Mouse (Mus musculus): ENCODE measurements at regions not wholly inside any gene's neighbourhood (a gene's known extent, or its start where the extent isn't known, plus 50 kb on each side); places are given as distances from the start of the nearest gene placed in this dataset.
"Not testable (repeated sequence)": the region's sequence is repeated elsewhere in the genome, so short reads cannot be mapped to it uniquely, and the experiment has no call there.

- ATAC-seq (replicated peaks; ENCODE audit: poor library complexity) = peak; percentile 70
Measured at GRCm38 (mm10) chr6:24384193-24384888, 130.5 kb downstream of the Iqub start.

DNA sequence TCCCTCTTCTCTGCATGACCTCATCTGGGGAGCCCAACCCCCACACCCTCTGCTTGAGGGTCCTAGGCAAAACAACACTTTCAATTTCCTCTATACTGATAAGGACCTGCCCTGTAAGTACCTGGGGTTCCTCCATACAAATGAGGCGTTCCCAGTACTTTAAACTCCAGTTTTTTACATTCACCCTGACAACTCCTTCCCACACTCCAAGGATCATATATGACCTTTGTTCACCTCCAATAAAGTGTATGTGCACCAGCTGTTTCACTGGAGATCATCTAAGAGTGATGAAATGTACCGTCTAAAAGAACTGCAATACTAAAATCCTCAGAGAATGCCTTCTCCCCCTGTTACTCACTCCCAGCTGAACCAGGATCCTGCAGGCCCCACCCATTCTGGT, 135.0 kb downstream of the Iqub start:
- no peak for ATAC-seq (replicated peaks; ENCODE audit: poor library complexity)

- no peak for ATAC-seq (replicated peaks; ENCODE audit: poor library complexity)
Measured at GRCm38 (mm10) chr6:24376728-24377127, 138.1 kb downstream of the Iqub start.

- ATAC-seq (replicated peaks; ENCODE audit: poor library complexity) = no peak
Measured at GRCm38 (mm10) chr6:24373161-24373560, 141.7 kb downstream of the Iqub start.

DNA sequence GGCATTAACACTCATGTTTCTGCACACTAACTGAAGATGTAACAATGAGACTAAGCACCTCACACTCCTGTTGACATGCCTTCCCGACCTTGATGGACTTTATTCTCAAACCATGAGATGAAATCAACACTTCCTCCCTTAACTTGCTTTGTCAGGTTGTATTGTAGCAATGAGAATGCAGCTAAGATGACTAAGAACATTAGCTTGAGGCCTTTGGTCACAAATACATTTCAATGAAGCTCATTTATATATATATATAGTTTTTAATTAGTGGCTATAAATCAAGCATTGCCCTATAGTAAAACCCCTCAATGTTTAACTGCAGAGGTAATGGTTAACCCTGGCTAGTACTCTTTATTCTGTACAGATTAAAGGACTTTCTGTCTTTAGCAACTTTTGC, 143.2 kb downstream of the Iqub start:
- ATAC-seq (replicated peaks; ENCODE audit: poor library complexity) = no peak

DNA sequence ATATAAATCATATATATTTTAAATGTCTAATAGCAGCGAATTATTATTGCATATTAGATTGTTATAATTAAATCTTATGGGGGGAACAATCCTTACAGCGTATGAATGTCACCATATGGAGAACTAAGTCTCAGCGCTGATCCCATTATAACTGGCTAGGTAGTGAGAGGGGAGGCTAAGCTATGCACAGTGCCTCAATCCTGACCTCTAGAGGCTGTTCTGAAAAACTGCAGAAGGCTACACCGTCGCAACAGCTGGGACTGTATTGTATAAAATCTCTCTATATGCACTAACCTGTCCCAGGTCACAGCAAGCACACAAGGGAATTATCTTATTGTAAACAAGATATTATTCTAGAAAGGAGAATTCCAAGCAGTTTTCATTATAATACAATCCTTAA, 164.0 kb downstream of the Iqub start:
- ATAC-seq (replicated peaks; ENCODE audit: poor library complexity) = peak; percentile 97

DNA sequence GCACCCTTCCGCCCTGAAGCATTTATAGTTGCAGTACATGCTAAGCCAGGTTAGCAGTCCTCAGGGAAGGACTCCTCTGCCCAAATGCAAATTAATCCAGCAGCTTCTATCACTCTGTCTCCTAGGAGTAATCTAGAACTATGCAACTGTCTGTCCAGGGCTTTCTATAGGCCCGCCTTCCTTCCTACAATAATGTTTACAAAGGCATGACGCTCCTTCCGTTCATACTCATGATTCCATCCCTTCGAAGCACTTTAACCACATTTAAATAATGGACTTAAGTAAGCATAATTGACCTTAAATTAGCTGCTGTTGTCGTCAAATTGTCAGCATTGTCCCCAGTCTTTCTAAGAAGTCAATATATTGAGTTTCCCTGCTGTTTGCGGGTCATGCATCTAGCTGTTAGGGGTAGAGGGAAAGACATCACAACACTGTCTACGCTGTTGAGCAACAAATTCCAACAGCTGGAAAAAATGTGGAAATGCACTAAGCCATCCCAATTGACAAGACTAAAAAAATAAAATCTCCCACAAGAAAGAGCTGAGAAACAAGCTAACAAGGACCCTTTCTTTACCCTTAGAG, 166.3 kb downstream of the Iqub start:
- no peak for ATAC-seq (replicated peaks; ENCODE audit: poor library complexity)

- ATAC-seq (replicated peaks; ENCODE audit: poor library complexity) = peak; percentile 79
Measured at GRCm38 (mm10) chr6:24347745-24348480, 167.0 kb downstream of the Iqub start.

DNA sequence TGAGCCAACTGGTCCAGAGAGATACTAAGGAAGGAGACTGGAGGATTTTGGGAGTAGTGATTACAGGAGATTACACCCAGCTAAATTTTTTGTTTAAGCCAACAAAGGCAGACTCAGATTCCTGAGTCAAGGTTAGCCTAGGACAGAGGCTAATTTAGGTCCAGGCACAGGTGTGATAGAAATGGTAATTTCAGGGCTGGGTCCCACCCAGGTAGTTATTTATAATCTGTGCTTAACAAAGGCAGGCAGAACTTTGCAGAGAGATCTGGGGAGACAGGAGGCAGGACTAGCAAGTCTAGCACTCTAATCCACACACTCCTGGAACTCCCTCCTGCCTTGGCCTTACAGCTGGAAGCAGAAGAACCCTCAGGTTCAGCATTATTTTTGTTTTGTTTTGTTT, 172.4 kb downstream of the Iqub start:
- no peak for ATAC-seq (replicated peaks; ENCODE audit: poor library complexity)

DNA sequence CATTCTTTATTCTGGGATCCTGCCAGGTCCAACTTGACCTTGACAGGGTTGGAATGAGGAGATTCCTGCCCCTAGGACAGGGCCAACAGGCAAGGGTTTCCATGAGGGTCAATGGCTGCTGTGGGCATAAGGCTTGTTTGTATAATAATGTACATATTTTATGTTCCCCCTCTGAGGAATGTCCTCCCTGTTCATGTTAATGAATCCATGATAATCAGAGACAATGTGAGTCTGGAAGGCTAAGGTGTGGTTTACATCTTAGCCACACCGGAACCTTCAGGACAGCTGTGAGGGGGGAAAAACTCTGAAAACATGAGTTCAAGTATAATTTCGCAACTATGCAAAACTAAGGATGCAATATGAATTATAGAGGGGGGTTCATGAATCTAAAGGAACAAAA, 172.8 kb downstream of the Iqub start:
- no peak for ATAC-seq (replicated peaks; ENCODE audit: poor library complexity)

DNA sequence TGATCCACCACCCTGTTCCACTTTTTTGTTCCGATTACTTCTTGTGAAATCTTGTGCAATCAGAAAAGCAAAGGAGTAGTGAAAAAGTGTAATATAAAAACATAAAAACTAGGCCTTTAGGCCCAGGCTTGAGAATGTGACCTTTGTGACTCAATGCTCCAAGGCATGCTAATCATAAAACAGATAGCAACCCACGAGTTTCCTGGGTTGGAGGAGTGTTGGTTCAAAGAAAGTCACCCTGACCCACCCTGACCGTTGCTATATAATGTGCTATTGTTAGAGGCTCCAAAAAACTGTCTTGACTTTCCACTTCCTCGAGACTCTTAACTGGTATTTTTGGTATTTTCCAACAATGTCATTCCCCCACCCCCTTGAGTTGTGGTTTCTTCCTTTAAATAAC, 172.2 kb upstream of the Slc13a1 start:
- not testable (repeated sequence) for ATAC-seq (replicated peaks; ENCODE audit: poor library complexity)

- no peak for ATAC-seq (replicated peaks; ENCODE audit: poor library complexity)
Measured at GRCm38 (mm10) chr6:24325215-24325614, 157.3 kb upstream of the Slc13a1 start.

DNA sequence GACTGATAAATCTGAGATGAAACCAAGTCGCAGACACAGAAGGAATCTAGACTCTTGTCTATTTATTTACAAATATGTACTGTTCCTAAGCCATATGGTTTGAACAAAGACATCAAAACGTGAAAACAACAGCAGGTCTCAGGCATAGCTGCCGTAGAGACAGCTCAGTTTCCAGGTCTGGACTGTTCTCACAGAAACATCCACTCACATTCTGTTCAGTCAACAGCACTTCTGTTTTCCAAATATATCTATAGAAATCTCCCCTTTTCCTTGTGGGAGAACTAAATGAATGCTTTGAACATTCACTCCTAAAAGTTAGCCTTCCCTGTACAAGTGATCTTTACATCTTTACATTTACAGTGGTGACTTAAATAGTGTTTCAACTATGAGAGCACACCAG, 156.8 kb upstream of the Slc13a1 start:
- no peak for ATAC-seq (replicated peaks; ENCODE audit: poor library complexity)

- no peak for ATAC-seq (replicated peaks; ENCODE audit: poor library complexity)
Measured at GRCm38 (mm10) chr6:24322371-24322770, 154.5 kb upstream of the Slc13a1 start.

DNA sequence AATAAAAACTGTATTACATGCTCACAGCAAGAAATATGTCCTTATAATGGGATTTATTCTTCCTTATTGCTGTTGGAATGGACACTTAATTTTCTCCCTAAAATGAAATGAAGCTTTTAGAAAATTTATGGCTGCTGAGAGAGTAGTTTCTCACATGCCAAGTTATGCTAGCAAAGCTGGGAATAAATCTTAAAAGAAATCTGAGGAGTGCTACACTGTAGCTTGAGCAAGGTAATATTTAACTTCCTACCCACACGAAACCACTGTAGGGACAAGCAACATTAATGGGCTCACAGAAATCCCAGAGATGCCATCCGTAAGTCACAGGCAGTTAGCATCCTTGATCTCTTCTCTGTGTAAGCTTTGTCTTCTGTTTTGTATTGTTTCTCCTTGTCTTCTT, 151.0 kb upstream of the Slc13a1 start:
- ATAC-seq (replicated peaks; ENCODE audit: poor library complexity) = no peak

DNA sequence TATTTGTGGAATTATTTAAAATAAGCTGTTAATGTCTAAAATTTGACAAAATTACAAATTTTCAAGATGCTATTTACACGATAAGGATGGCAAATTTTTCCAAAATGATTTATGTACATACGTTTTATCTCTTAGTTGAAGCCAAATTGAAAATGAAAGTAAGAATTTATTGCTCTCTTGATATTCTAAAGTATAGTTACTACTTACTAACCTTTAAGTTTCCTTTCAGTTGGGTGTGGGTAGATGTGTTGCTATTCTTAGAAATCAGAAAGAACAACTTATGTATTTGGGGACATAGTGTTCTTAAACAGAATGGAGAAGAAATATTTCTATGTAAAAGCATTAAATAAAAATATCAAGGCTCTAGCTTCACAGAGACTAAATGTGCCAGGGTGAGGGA, 142.8 kb upstream of the Slc13a1 start:
- no peak for ATAC-seq (replicated peaks; ENCODE audit: poor library complexity)

DNA sequence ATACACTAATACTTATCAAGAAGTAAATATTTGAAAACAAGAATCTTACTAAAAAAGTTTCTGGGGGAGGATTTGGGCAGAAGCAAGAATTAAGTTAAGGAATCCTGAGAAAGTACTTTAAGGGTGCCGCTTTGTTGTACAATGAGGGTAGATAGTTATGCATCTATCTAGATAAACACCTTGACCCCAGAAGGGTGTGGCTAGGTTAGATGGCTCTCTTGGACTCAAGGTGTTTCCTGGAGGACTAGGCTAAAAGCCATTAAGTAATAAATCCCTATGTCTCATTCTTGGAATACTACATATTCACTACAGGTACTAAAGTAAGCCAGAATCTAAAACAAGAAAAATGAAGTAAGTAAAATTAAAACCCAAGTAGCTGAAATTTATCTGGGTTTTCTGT, 141.9 kb upstream of the Slc13a1 start:
- no peak for ATAC-seq (replicated peaks; ENCODE audit: poor library complexity)

DNA sequence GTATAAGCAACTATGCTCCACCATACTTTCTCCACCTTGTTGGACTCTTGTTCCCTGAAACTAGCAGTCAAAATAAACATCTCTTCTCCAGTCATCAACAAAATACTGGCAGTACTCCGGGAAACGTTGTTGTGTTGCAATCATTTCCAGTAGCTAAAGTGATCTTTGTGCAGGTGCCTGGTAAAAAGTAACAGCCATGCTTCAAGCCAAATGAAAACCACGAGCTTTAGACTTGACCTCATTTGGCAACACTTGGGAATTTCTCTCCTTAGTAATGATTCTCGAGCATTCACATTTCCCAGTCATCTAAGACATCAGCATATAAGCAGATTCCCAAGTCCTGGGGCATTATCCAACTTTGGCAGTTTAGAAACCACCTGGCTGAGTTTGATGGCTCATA, 133.8 kb upstream of the Slc13a1 start:
- ATAC-seq (replicated peaks; ENCODE audit: poor library complexity) = no peak

DNA sequence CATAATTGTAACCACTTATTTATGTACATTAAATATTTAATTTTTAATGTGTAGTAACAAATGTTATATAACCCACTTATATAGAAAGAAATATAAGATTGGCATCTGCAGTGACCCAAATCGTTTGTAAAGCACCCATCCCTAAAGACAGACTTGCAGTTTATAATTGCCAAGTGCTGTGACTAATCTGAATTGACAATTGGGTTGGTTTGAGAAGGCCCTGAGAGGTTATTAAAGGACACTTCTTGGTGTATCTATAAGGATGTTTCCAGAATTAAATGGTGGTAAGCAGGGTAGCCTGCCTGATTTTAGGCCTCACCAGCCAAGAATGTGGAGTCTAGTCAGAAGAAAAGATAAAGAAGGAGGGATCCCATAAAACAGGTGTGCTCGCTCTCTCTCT, 133.3 kb upstream of the Slc13a1 start:
- ATAC-seq (replicated peaks; ENCODE audit: poor library complexity) = no peak

DNA sequence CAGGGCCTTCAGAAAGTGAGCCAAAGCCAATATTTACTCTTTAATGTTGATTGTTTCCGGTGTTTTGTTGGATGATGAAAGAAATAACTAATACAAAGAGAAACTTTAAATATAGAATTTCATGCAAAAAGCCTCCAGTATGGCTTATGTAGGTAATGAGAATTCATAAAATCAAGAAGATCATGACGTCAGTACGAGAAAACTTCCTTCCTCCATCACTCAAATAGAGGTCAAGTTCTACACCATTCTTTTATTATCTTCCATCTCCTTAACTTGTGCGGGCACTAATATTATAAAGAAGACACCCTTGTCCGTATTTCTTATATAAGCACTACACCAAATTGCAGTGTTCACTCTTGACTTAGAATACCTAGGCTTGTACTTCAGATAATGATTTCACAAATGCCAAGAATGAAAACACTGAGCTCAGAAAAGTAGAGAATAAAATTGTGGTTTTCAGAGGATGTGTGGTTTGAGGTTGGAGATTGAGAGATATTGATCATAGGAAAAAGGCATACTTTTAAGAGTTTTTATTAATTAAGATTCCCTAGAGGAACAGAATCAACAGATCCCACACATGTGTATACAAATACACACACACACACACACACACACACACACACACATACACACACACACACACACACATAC, 130.8 kb upstream of the Slc13a1 start:
- ATAC-seq (replicated peaks; ENCODE audit: poor library complexity) = peak; percentile 44; the same call in 1 of the 2 replicates

GRCm38 (mm10) chr6:24288757-24289156, 120.9 kb upstream of the Slc13a1 start:
- ATAC-seq (replicated peaks; ENCODE audit: poor library complexity) = not testable (repeated sequence)

- ATAC-seq (replicated peaks; ENCODE audit: poor library complexity) = no peak
Measured at GRCm38 (mm10) chr6:24272821-24273220, 104.9 kb upstream of the Slc13a1 start.
